Mouse (Mus musculus): ENCODE results near the gene Prokr1.

- TF ChIP-seq CTCF (IDR thresholded peaks at IDR 0.05; ENCODE audit: low read depth) = no peak
- TF ChIP-seq EP300 (optimal IDR thresholded peaks at IDR 0.05) = no peak
Measured at GRCm38 (mm10) chr6:87581071-87581470, 9.5 kb downstream of the Prokr1 start.

All from stomach, postnatal 0 days (tissue).